Mouse (Mus musculus): Measurements from ENCODE around the gene Trp53bp2. TPM values are rescaled to one million over a fixed set of nuclear protein-coding genes. Genes with fewer than 3 reads are reported as not detected.
A peak's percentile ranks its signal among the peaks of the same experiment; 100 is the strongest.

Gene Trp53bp2
- polyA plus RNA-seq, 1 experiment: 37.9 TPM

- no peaks in the 10 kb centered on the region for H3K4me1 ChIP-seq (replicated peaks; ENCODE audit: control insufficient read depth, insufficient read depth, low read length)
- no peak overlapping the region for H3K27ac ChIP-seq (ENCODE audit: control insufficient read depth, insufficient read depth, low read length)
- WGBS: 95% methylated on average over 10 of the region's 10 CpGs
- no peak for DNase-seq
- H3K4me3 ChIP-seq (ENCODE audit: control insufficient read depth, insufficient read depth, low read length): no peak overlapping the region
- no peak for TF ChIP-seq CTCF (IDR thresholded peaks at IDR 0.05; ENCODE audit: borderline replicate concordance, control insufficient read depth, extremely low read depth, insufficient read depth, low read length, poor library complexity)
- no peak for TF ChIP-seq POLR2A (IDR thresholded peaks at IDR 0.05; ENCODE audit: control insufficient read depth, extremely low read depth, insufficient read depth, low read length, poor library complexity)
- no peaks in the 10 kb centered on the region; the same call in 1 of the 2 replicates for H3K36me3 ChIP-seq (ENCODE audit: control insufficient read depth, insufficient read depth, low read length)
- no peaks in the 10 kb centered on the region for H3K27me3 ChIP-seq (ENCODE audit: control insufficient read depth, insufficient read depth, low read length)
Measured at GRCm38 (mm10) chr1:182481646-182482295, 72.8 kb downstream of the Trp53bp2 start.

GRCm38 (mm10) chr1:182482991-182483909 is 74.3 kb downstream of the Trp53bp2 start:
- Histone ChIP-seq H3K4me3 (ENCODE audit: control insufficient read depth, insufficient read depth, low read length) (no peak overlapping the region), H3K4me1 (replicated peaks; ENCODE audit: control insufficient read depth, insufficient read depth, low read length) (no peaks in the 10 kb centered on the region), H3K27ac (ENCODE audit: control insufficient read depth, insufficient read depth, low read length) (no peak overlapping the region), H3K36me3 (ENCODE audit: control insufficient read depth, insufficient read depth, low read length) (no peaks in the 10 kb centered on the region), H3K27me3 (ENCODE audit: control insufficient read depth, insufficient read depth, low read length) (no peaks in the 10 kb centered on the region)
- 96% methylated on average over 14 of the region's 14 CpGs for WGBS
- TF ChIP-seq POLR2A (IDR thresholded peaks at IDR 0.05; ENCODE audit: control insufficient read depth, extremely low read depth, insufficient read depth, low read length, poor library complexity) (no peak), CTCF (IDR thresholded peaks at IDR 0.05; ENCODE audit: borderline replicate concordance, control insufficient read depth, extremely low read depth, insufficient read depth, low read length, poor library complexity) (no peak)
- DNase-seq: no peak

GRCm38 (mm10) chr1:182483910-182484274 is 74.9 kb downstream of the Trp53bp2 start:
- no peaks in the 10 kb centered on the region for H3K36me3 ChIP-seq (ENCODE audit: control insufficient read depth, insufficient read depth, low read length)
- no peak for DNase-seq
- H3K27ac ChIP-seq (ENCODE audit: control insufficient read depth, insufficient read depth, low read length): no peak overlapping the region

DNA sequence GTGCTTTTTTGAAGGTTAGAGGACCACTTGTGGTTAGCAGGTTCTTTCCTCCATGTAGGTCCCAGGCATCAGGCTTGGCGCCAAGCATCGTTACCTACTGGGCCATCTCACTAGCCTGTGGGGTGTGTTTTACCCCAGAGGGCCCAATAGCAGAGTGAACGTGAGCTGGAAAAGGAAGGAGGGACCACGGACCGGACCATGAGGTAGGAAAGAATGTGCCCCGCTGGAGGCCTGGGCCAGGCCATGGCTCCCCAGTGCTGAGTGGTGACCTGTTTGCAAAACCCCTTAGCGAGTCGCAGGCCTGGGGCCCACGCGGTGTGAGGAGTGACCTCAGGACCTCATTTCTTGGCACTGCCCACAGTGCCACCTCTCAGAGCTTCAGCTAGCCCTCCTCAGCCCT is 79.5 kb downstream of the Trp53bp2 start:
- H3K27ac ChIP-seq (ENCODE audit: control insufficient read depth, insufficient read depth, low read length): no peak overlapping the region
- no peaks in the 10 kb centered on the region for H3K27me3 ChIP-seq (ENCODE audit: control insufficient read depth, insufficient read depth, low read length)
- 95% methylated on average over 10 of the region's 10 CpGs for WGBS
- no peak for TF ChIP-seq POLR2A (IDR thresholded peaks at IDR 0.05; ENCODE audit: control insufficient read depth, extremely low read depth, insufficient read depth, low read length, poor library complexity)
- no peak for TF ChIP-seq CTCF (IDR thresholded peaks at IDR 0.05; ENCODE audit: borderline replicate concordance, control insufficient read depth, extremely low read depth, insufficient read depth, low read length, poor library complexity)
- no peaks in the 10 kb centered on the region for H3K36me3 ChIP-seq (ENCODE audit: control insufficient read depth, insufficient read depth, low read length)
- H3K4me3 ChIP-seq (ENCODE audit: control insufficient read depth, insufficient read depth, low read length): no peak overlapping the region
- H3K4me1 ChIP-seq (replicated peaks; ENCODE audit: control insufficient read depth, insufficient read depth, low read length): peaks cover 7% of the 10 kb centered on the region
- no peak for DNase-seq

More at GRCm38 (mm10) chr1:182483910-182484274, 74.9 kb downstream of the Trp53bp2 start:
- no peaks in the 10 kb centered on the region for H3K27me3 ChIP-seq (ENCODE audit: control insufficient read depth, insufficient read depth, low read length)
- TF ChIP-seq POLR2A (IDR thresholded peaks at IDR 0.05; ENCODE audit: control insufficient read depth, extremely low read depth, insufficient read depth, low read length, poor library complexity) (no peak), CTCF (IDR thresholded peaks at IDR 0.05; ENCODE audit: borderline replicate concordance, control insufficient read depth, extremely low read depth, insufficient read depth, low read length, poor library complexity) (no peak)
- no peak overlapping the region for H3K4me3 ChIP-seq (ENCODE audit: control insufficient read depth, insufficient read depth, low read length)
- H3K4me1 ChIP-seq (replicated peaks; ENCODE audit: control insufficient read depth, insufficient read depth, low read length): no peaks in the 10 kb centered on the region
- 96% methylated on average over 12 of the region's 12 CpGs for WGBS

GRCm38 (mm10) chr1:182489803-182490452 is 81.0 kb downstream of the Trp53bp2 start:
- peak; percentile 92 for DNase-seq
- Histone ChIP-seq H3K4me1 (replicated peaks; ENCODE audit: control insufficient read depth, insufficient read depth, low read length) (peaks cover 7% of the 10 kb centered on the region), H3K4me3 (ENCODE audit: control insufficient read depth, insufficient read depth, low read length) (peak overlapping the region; percentile 4; the same call in 1 of the 2 replicates), H3K27me3 (ENCODE audit: control insufficient read depth, insufficient read depth, low read length) (no peaks in the 10 kb centered on the region), H3K36me3 (ENCODE audit: control insufficient read depth, insufficient read depth, low read length) (no peaks in the 10 kb centered on the region), H3K27ac (ENCODE audit: control insufficient read depth, insufficient read depth, low read length) (no peak overlapping the region)
- TF ChIP-seq CTCF (IDR thresholded peaks at IDR 0.05; ENCODE audit: borderline replicate concordance, control insufficient read depth, extremely low read depth, insufficient read depth, low read length, poor library complexity): peak; percentile 97
- TF ChIP-seq POLR2A (IDR thresholded peaks at IDR 0.05; ENCODE audit: control insufficient read depth, extremely low read depth, insufficient read depth, low read length, poor library complexity): no peak
- WGBS: 14% methylated on average over 21 of the region's 21 CpGs

- Histone ChIP-seq H3K27me3 (ENCODE audit: control insufficient read depth, insufficient read depth, low read length) (no peaks in the 10 kb centered on the region), H3K36me3 (ENCODE audit: control insufficient read depth, insufficient read depth, low read length) (no peaks in the 10 kb centered on the region), H3K4me3 (ENCODE audit: control insufficient read depth, insufficient read depth, low read length) (no peak overlapping the region), H3K27ac (ENCODE audit: control insufficient read depth, insufficient read depth, low read length) (no peak overlapping the region), H3K4me1 (replicated peaks; ENCODE audit: control insufficient read depth, insufficient read depth, low read length) (peaks cover 7% of the 10 kb centered on the region)
- WGBS: 93% methylated on average over 7 of the region's 7 CpGs
- no peak for DNase-seq
- TF ChIP-seq POLR2A (IDR thresholded peaks at IDR 0.05; ENCODE audit: control insufficient read depth, extremely low read depth, insufficient read depth, low read length, poor library complexity) (no peak), CTCF (IDR thresholded peaks at IDR 0.05; ENCODE audit: borderline replicate concordance, control insufficient read depth, extremely low read depth, insufficient read depth, low read length, poor library complexity) (peak; percentile 18; the same call in 1 of the 2 replicates)
Measured at GRCm38 (mm10) chr1:182490568-182490967, 81.6 kb downstream of the Trp53bp2 start.

All from thymus, adult 2 months (tissue).